Mouse (Mus musculus): ENCODE measurements at regions not wholly inside any gene's neighbourhood (a gene's known extent, or its start where the extent isn't known, plus 50 kb on each side); places are given as distances from the start of the nearest gene placed in this dataset.

- no peak for TF ChIP-seq MYC (IDR thresholded peaks at IDR 0.05; ENCODE audit: low read depth, low read length)
- TF ChIP-seq USF1 (IDR thresholded peaks at IDR 0.05; ENCODE audit: low read depth, low read length) = no peak
- TF ChIP-seq UBTF (IDR thresholded peaks at IDR 0.05; ENCODE audit: borderline replicate concordance, insufficient read depth, low read depth, low read length) = no peak
- no peak for TF ChIP-seq CTCF (IDR thresholded peaks at IDR 0.05 in 2 of 3, conservative IDR thresholded peaks at IDR 0.05 in 1 of 3; ENCODE audit: control insufficient read depth in 1 of 3, insufficient read depth in 1 of 3, low read depth in 2 of 3, low read length in 3 of 3, poor library complexity in 1 of 3, severe bottlenecking in 1 of 3)
These were observed 212.6 kb downstream of the Enc1 start for GRCm38 (mm10) chr13:97453469-97453868.

Measured in MEL (cell line).